Mouse (Mus musculus) frontal cortex, adult (tissue): Measurements from ENCODE around the gene St6galnac4.

Source experiments
- ATAC-seq: cut with Nextera tagmentation; 2 replicates; pipeline ENCODE4 v1.9.2; 2017; ENCODE audit warnings: mild to moderate bottlenecking, moderate library complexity, mixed read lengths; ENCODE audit not compliant: low TSS enrichment

Gene St6galnac4

DNA sequence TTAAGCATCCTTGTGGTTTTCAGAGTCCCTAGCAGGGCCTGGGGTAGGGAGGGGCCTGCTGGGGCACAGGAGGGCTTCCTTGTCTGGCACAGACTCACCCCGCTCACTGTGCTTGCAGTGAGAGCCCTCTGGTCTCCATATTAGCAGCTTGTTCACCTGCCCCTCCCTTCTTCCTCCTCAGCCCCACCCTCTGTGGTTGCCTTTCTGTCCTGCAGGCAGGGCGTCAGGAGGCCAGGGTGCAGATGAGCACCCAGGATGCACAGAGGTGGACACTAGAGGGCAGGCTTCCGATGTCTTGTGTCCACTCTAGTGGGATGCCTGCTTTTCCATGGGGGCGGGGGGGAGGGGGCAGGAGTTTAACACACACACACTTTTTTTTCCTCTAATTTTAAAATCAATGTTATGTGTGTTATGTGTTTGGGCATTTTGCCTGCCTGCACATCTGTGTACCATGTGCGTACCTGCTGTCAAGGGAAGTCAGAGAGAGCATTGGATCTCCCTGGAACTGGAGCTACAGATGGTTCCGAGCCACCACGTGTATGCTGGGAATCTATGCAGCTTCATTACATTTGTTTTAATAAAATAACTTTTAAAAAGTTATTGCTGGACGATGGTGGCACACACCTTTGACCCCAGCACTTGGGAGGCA is 14.6 kb downstream of the St6galnac4 start:
- ATAC-seq: no peak

DNA sequence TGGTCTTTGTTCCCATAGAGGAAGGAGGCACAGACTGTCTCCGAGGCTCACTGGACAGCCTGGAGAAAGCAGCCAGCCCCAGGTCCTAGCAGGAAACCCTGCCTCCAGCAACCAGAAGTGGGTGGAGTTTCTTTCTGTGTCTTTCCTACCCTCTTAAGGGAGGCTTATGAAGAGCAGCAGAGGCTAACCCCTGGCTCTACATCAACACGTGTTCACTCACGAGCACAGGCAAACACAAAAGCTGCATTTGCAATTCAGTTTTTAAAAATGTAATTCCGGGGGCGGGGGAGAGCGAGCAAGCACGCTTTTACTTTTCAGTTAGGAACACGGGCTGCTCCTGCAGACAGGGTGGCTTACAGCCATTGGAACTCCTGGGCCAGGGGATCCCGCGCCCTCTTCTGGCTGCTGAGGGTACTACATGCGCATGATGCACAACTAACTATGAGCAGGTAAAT is 15.7 kb downstream of the St6galnac4 start:
- peak; percentile 48 for ATAC-seq

DNA sequence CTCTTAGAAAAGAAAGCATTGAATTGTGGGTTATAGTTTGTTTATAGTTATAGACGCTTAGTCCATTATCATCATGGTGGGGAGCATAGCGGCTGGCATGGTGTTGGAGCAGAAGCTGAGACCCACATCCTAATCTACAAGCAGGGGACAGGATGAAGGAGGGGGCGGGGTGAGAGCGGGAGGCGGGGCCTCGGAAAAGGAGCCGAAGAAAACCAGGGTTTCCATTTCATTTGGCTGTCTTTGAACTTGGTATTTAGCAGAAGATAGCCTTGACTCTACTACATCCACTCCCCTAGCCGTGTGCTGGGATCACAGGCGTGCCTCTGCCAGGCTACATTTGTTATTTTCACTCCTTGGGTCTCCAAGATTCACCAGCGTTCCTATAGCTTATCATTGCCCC is 17.7 kb downstream of the St6galnac4 start:
- no peak for ATAC-seq

DNA sequence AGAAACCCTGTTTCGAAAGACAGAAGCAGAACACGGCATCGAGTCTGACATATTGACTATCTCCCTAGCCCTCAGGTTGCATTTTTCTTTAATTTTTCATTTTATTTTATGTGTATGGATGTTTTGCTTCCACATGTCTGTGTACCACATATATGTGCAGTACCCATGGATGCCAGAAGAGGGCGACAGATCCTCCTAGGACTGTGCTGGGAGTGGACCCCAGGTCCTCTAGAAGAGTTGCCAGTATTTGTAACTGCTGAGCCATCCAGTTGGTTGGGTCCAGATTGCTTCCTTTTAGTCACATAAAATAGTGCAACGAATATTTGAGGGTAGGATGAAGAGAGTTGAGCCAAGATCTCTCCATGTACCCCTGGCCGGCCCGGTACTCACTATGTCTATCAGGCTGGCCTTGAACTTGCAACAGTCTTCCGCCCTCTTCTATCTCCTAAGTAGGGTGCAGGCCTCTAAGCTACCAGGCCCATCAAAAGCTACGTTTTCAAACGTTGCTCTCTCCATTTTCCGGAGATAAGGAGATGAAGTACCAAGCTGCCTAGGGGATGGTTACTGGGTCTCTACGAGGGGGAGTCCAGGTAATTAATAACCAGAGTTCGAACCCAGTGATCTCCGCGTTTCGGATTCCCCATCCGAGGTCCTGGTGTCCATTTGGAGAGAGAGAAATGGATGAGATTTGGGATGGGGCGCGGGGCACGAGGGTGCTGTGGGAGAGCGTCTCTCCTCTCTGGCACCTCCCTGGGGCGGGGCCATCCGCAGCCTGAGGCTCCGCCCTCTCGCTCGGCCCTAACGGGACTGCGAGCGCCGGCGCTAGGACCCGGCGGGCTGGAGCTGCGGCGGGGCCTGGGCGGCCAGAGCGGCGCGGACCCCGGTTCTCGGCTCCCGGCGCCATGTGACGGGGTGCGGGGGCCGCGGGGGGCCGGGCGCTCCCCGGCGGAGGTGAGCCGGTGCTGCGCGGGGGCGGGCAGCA is 19.6 kb downstream of the St6galnac4 start:
- ATAC-seq: peak; percentile 72

DNA sequence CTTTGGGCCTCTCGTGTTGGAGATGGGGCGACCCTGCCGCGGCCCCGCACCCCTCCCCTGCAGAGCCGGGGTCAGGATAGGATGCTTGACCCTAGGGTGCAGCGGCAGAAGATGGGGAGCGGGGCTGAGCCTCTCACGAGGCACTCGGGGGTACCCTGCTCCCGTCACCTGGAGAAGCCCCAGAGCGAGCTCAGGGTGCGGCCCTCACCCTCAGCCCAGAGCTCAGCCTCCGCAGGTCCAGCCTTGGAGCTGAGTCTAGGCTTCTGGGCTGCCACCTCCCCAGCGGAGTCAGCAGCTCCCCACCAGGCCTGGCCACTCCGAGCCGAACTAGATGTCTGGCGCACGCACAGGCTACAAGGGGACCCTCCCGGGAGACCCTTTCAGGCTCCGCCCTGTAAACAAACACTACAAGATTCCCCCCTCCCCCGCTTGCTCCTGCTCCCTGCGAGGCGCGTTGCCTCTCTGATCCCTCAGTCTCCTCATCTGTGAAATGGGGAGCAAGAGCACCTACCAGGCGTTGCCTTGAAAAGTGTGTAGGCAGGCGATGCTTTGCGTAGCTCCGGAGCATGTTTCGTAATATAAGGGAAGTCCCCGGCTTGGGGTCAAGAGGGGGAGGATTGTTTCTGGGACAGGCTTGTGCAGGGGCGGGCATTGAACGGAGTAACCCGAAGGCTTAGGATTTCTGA is 20.5 kb downstream of the St6galnac4 start:
- peak; percentile 14; the same call in 1 of the 2 replicates for ATAC-seq

DNA sequence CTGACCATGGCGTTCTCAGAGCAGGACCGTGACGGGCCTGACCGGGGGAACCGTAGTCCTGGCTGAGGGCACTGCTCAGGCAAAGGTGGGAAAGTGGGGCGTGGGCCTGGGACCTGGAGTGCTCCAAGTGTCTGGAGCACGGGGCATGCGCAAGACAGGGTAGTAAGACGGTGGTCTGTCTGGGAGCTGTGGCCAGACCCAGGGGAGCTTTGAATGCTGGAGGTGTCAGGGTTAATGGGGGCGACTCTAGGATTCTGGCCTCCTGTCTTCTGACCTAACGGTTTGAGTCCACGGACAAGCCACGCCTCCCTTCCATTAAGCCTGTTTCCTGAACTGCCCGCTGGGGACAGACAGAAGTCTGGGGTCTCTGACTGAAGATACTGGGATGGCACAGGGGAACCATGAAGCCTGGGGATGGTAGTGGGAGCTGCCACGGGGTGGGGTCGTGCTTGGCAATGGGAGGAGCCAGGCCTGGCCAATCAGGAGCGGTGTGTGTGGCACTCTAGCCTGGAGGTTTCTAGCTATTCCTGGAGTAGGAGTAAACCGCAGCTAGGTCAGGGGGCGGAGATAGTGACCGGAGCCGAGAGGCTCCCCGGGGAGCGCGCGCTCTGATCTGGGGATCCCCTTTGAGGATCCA is 21.4 kb downstream of the St6galnac4 start:
- 0 out of 2 replicates have a peak, but pooled peaks have one; percentile 21 for ATAC-seq

DNA sequence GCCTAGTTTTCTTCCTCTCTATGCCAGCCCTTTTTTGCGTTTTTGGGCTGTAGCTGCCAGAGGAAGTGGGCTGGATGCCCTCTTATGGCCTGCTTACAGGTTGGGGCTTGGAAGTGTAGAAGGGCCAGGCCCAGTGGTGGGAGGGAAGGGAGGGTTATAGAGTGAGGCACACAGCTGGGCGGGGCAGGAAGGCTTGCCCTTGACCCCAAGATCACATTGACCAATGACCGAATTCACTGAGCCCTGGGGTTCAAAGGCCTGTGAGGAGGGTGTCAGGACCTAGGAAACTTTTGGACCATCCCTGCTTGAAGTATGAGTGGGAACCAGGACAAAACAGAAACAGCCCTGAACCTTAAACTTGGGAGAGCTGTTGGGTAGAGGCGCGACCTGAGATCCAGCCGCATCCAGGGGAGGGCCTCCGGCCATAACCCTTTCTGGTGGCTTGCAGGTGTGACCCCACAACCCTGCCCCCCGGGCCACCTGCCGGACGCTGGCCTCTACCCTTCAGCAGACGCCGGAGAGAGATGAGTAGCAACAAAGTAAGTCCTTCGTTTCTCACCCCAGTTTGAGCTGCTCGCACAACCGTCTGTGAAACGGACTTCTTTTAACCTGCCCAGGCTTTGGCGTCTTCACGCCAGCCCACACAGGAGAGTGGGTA is 22.0 kb downstream of the St6galnac4 start:
- no peak for ATAC-seq

DNA sequence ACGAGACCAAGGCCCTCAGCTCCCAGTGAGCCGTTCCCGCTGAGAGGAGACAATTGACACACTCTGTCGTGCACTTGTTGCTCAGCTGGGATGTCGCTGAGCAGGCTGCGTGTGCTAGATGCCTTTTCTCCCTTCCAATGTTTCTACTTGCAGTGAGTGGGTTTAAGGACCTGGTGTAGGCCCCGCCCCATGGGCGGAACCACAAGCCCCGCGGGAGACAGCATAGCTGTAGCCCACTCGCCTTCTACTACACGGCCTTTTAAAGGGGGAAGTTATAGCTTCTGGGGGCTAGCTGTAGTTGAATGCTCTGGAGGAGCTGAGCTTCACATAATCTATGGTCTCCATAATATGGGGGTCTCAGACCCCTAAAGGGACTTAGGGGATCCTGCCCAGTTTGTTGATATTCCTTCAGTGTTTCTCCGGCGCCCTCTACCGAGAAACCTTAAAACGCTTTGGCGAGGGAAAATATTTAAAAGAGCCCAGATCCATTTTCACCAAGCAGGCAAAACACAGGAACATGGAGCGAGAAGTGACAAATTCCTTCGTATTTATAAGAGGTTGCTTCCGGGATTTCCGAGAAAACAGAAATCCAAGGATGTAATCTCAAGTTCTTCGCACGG is 23.8 kb downstream of the St6galnac4 start:
- peak; percentile 21; the same call in 1 of the 2 replicates for ATAC-seq

DNA sequence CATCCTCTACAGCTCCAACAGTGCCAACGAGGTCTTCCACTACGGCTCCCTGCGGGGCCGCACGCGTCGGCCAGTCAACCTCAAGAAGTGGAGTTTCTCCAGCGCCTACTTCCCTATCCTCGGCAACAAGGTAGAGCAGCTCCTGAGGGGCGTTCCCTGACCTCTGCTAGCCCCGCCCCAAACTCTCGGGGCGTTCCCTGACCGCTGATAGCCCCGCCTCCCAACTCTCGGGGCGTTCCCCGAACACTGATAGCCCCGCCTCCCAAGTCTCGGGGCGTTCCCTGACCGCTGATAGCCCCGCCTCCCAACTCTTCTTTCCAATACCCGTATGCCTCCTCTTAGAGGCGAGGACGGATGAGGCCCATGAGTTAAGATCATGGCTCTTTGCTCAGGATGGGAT is 25.4 kb downstream of the St6galnac4 start:
- ATAC-seq: no peak

DNA sequence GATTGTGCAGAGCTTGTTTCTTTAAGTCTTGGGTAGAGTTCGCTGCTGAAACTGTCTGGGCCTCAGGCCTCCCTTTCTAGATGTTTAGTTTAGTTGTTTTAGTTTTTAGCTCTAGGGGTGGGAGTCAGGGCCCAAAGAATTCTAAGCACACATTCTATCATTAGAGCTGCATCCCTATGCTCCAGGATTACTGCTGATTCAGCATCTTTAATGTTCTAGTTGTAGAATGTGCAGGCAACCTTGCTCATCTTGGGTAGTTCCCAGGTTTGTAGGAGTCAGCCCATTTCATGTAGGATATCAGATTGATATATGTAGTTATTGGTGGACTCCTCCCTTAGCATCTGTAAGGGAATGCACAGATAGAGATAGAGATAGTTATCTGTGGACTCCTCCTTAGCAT is 30.2 kb downstream of the St6galnac4 start:
- no peak for ATAC-seq

DNA sequence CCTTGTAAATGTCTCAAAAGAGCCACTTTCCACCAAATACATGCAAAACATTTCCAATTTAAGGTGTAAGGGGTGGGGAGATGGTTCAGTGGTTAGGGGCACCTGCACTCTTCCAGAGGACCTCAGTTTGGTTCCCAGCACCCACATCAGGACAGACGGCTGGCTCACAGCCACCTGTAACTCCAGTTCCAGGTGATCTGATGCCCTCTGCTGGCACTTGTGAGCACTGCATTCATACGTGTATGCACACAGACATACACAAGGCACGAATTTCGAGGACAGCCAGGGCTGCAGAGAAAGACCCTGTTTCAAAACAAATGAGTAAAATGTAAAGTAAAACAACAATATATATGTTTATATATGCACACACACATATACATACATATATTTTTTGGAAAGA is 30.7 kb downstream of the St6galnac4 start:
- no peak for ATAC-seq

DNA sequence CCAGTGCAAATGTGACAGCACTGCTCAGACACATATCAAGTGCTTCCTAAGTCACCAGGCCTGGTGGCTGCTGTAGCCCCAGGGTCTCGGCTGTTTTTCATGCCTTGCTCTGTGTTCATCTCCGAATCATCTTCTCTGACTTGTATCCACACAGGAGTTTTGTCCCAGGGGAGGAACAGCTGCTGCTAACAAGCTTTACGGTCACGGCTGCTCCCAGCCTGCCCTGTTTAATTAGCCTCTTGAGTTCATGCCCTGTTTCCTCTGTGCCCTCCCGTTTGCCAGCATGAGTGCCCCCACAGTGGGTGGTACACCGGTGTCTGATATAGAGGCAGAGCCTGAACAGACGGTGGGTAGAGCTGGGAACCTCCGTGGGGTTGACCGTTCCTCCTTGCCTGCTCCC is 31.2 kb downstream of the St6galnac4 start:
- ATAC-seq: no peak

DNA sequence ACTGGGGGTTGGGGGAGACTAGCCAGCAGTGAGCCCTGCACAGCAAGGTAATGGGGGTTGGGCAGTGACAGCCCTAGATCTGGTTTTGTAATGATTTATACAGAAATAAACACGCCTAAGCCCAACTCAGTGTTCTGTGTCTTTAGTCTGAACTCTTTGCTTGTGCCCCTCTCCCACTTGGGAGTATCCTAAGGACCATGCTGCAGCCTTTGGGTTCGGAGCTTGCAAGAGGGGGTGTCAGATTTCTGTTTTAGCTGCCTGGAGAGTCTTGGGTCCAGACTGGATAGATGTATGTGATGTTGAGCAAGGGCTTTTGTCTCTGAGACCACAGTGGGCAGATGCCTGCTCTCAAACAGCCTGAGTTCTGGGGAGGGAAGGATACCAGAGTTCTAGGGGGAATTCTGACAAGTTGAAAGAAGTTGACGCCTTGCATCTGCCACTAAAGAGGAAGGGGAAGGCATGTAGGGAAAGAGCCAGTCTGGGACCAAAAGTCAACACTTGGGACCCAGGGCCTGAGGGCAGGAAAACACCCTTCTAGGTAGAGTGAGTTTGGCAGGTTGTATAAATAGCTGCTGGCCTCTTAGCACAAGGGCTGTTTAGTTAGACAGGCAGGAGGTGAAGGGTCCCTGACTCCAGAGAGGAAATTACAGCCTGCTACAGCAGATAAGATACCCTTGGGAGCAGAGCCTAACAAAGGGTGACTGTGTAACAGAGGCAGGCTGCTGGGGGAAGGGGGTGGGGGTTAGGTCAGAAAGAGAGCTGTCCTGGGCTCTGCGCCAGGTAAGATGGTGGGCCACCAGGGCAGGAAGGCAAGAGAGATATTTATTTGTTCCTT is 34.0 kb downstream of the St6galnac4 start:
- no peak for ATAC-seq

DNA sequence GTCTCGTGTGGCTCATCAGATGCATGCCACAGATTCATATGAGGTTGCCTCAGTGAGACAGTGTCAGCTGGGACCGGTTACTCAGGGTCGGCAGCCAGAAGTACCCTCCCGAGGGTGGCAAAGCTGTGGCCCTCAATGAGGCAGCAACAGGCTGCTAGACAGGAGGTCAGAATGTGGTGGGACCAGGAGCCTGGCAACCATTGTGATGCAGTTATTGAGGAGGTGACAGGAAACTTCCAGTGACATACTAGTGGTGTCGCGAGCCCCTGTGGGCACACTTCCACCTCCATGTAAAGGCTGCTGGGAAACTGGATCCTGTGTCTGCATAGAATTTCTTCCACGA is 34.6 kb downstream of the St6galnac4 start, which contains the start of gene Ak1:
Ak1 (plus strand) TSS at position 242 of the 343 bp plus-strand sequence.
- ATAC-seq: no peak

DNA sequence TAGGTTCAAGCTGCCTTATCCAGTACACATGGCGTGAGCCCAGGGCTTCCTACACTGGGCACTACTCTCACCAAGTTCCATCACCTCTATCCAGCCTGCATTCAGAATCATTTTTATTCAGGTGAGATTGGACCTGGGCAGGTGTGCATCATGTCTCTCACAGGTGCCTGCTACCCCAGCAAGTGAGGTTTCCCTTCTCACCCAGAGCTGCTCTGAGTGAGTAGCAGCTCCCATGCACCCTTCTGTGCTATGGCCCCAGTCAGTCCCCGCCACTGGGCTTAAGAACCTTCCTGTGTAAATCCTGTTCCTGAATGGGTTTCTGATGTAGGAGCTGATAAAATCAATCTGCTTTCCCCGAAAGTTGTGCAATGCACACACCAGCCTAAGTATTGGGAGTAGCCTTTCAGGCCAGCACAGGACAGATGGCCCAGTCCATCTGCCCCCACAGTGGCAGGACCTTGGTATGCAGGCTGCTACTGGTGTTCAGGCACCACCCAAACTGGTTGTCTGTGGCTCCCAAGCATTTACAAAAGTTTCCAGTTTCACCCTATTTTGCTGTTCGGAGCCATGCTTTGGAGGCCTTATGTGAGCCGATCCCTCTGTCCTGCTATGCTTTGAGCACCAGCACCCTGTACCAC is 37.3 kb downstream of the St6galnac4 start:
- ATAC-seq: no peak

DNA sequence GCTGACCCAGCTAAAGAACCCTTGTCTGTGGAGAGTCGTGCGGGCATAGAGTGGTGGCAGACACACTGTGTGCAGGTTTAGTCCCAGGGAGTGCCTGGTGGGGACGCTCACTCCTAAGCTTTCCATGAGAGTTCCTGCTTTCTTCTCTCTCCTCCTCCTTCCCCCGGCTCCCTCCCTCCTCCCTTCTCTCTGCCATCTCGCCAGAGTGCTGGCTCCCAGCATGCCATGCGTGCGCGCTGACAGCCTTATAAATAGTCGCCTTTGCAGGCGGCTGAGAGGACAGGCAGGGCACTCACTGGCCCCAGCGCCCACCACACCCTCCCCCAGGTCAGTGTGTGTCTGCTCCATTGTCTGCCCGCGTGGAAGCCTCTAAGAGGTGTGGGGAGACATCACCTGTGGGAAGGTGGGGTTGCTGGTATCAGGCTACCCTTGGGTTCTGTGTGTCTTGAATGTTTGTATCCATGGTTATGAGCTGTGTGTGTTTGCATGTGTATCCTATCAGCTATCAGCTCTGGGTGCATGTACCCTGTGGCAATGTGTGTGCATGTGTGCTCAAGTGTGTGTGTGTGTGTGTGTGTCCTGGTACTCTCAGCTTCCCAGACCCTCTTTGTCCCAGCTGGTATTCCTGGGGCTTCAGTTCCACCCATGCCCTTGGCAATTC is 38.4 kb downstream of the St6galnac4 start:
- peak; percentile 81 for ATAC-seq

DNA sequence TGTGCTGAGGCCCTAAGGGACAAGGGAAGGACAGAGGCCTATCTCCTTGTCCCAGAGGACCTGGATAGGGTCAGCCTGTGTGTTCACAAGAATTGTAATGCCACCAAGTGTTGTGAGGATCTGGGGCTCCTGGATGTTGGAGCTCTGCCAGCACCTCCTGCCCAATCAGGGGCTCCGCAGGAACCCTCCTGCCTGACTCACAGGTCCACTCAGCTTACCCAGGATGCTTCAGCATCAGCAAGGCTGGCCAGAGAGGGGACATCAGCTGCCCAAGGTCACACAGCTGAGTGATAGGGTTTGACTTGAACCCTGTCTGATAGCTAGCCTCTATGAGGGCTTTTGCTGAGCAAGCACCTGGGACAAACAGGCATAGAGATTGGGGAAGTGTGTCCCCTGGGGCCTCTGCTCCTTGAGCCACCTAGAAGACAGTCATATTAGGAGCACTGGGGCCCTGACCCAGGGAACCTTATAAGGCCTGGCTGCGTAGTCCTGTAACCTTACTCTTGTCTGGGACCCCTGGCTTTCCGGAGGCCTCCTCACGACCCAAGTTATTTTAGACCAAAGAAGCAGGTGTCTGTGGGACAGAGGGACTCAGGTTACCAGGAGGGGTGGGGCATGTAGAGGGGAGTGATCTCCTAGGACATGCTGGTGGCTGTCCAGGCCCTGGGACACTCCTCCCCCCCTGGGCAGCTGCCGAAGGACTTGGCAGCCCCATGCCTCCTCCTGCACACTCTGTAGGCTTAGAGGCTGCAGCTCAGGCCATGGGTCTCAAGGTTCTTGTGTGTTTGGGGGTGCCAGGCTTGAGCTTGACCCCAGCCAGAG is 39.2 kb downstream of the St6galnac4 start:
- peak; percentile 13; the same call in 1 of the 2 replicates for ATAC-seq
